Mouse (Mus musculus): Measurements from ENCODE around the gene Wfdc10. TPM values are rescaled to one million over a fixed set of nuclear protein-coding genes. Genes with fewer than 3 reads are reported as not detected.

Gene Wfdc10
- polyA plus RNA-seq, 2 experiments, result not detected

DNA sequence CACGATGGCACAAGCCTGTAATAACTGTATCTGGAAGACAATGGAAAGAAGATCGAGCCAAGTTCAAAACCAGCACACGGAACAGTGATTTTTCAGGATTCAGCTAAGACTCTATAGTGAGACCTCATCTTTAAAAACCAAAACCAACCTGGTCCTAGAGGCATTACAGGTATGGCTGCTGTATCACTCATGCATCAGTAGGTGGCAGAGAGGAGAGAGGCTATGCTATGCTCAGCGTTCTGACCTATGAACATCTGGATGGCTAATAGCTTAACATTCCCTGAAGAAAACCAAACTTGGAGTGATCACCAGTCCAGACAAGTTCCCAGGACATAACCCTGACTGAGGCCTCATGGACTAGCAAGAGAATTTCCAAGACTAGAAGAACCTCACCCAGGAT lies 34.1 kb upstream of the Wfdc10 start:
- no peak overlapping the region for H3K9ac ChIP-seq (replicated peaks)
- TF ChIP-seq CTCF (IDR thresholded peaks at IDR 0.05; ENCODE audit: low read depth) (no peak), EP300 (IDR thresholded peaks at IDR 0.05; ENCODE audit: low read depth) (no peak)
- H3K9me3 ChIP-seq (ENCODE audit: control insufficient read depth, low read length), result no peaks in the 10 kb centered on the region
- no peak overlapping the region for H3K4me3 ChIP-seq (ENCODE audit: insufficient read depth in 1 of 2, low read depth in 2 of 2, low read length in 2 of 2)
- 62% methylated on average over 4 of the region's 4 CpGs for WGBS (ENCODE audit: insufficient replicate concordance)
- no peak overlapping the region for H3K4me2 ChIP-seq (ENCODE audit: low read depth)
- DNase-seq (ENCODE audit: low read depth in 3 of 3, low spot score in 3 of 3) (no peak), ATAC-seq (ENCODE audit: insufficient read depth) (no peak)
- H3K27ac ChIP-seq, result no peak overlapping the region
- no peaks in the 10 kb centered on the region for H3K4me1 ChIP-seq (replicated peaks; ENCODE audit: control insufficient read depth in 2 of 2, insufficient read depth in 2 of 2, low read length in 1 of 2)
- no peaks in the 10 kb centered on the region for H3K36me3 ChIP-seq (replicated peaks; ENCODE audit: control insufficient read depth, insufficient read depth, low read depth)
- no peaks in the 10 kb centered on the region for H3K27me3 ChIP-seq (ENCODE audit: control insufficient read depth, insufficient read depth, low read length)

DNA sequence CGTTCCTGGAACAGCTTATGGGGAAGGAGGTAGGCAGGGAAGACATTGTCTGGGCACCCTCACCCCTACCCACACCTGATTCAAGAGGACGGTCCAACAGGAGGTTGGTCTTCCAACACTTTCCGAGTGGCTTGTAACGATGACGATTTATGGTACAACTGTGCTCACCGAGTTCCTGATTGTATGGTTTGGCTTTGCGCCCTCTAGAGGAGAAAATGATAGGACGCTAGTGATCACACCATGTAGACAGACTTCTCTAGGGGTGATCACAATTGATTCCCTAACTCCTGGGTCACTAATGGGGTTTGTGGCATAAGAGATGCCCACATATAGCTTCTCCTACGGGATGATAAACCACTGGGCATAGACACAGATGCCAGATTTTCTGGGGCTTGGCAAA lies 20.6 kb upstream of the Wfdc10 start:
- H3K9me3 ChIP-seq (ENCODE audit: control insufficient read depth, low read length), result no peaks in the 10 kb centered on the region
- no peak for ATAC-seq (ENCODE audit: insufficient read depth)
- WGBS (ENCODE audit: insufficient replicate concordance), result 65% methylated on average over 9 of the region's 9 CpGs

DNA sequence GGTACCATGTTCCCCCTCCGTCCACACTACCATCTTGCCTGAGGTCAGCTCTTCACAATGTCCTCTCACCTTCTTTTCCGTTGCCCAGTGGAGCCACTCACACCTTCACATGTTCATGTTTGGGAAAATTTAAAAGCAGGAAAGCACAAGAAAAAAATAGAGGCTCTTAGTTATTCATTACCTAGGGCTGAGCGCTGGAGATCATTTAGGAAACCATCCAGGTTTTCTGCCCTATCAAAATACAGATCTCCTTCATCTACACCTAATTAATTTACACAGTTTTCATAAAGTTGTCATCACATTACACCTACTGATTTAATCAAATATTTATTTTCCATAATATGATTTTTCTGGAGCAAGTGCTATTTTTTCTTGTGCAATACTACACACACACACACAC lies 17.1 kb upstream of the Wfdc10 start, which contains the start of gene Wfdc16:
Gene Wfdc16 (minus strand): TSS at position 101 of the 400 bp plus-strand sequence.
- no peaks in the 10 kb centered on the region for H3K4me1 ChIP-seq (replicated peaks; ENCODE audit: control insufficient read depth in 2 of 2, insufficient read depth in 2 of 2, low read length in 1 of 2)
- no peaks in the 10 kb centered on the region for H3K27me3 ChIP-seq (ENCODE audit: control insufficient read depth, insufficient read depth, low read length)
- TF ChIP-seq CTCF (IDR thresholded peaks at IDR 0.05; ENCODE audit: low read depth) (no peak), EP300 (IDR thresholded peaks at IDR 0.05; ENCODE audit: low read depth) (no peak)
- no peak within 1 kb of the TSS for H3K9ac ChIP-seq (replicated peaks)
- 60% methylated on average over 3 of the region's 3 CpGs for WGBS (ENCODE audit: insufficient replicate concordance)
- DNase-seq (ENCODE audit: low read depth in 3 of 3, low spot score in 3 of 3) (no peak), ATAC-seq (ENCODE audit: insufficient read depth) (no peak)
- H3K36me3 ChIP-seq (replicated peaks; ENCODE audit: control insufficient read depth, insufficient read depth, low read depth), result no peaks in the 10 kb centered on the region
- no peak within 1 kb of the TSS for H3K4me2 ChIP-seq (ENCODE audit: low read depth)
- H3K4me3 ChIP-seq (ENCODE audit: insufficient read depth in 1 of 2, low read depth in 2 of 2, low read length in 2 of 2), result no peak within 1 kb of the TSS
- H3K27ac ChIP-seq, result no peak within 1 kb of the TSS
- H3K9me3 ChIP-seq (ENCODE audit: control insufficient read depth, low read length), result no peaks in the 10 kb centered on the region

More for the DNA sequence above, 20.6 kb upstream of the Wfdc10 start:
- no peak for DNase-seq (ENCODE audit: low read depth in 3 of 3, low spot score in 3 of 3)
- no peak overlapping the region for H3K4me3 ChIP-seq (ENCODE audit: insufficient read depth in 1 of 2, low read depth in 2 of 2, low read length in 2 of 2)
- H3K4me2 ChIP-seq (ENCODE audit: low read depth), result no peak overlapping the region
- no peaks in the 10 kb centered on the region for H3K4me1 ChIP-seq (replicated peaks; ENCODE audit: control insufficient read depth in 2 of 2, insufficient read depth in 2 of 2, low read length in 1 of 2)
- no peak overlapping the region for H3K9ac ChIP-seq (replicated peaks)
- TF ChIP-seq EP300 (IDR thresholded peaks at IDR 0.05; ENCODE audit: low read depth) (no peak), CTCF (IDR thresholded peaks at IDR 0.05; ENCODE audit: low read depth) (peak; percentile 44)
- no peak overlapping the region for H3K27ac ChIP-seq
- no peaks in the 10 kb centered on the region for H3K36me3 ChIP-seq (replicated peaks; ENCODE audit: control insufficient read depth, insufficient read depth, low read depth)
- H3K27me3 ChIP-seq (ENCODE audit: control insufficient read depth, insufficient read depth, low read length), result no peaks in the 10 kb centered on the region

DNA sequence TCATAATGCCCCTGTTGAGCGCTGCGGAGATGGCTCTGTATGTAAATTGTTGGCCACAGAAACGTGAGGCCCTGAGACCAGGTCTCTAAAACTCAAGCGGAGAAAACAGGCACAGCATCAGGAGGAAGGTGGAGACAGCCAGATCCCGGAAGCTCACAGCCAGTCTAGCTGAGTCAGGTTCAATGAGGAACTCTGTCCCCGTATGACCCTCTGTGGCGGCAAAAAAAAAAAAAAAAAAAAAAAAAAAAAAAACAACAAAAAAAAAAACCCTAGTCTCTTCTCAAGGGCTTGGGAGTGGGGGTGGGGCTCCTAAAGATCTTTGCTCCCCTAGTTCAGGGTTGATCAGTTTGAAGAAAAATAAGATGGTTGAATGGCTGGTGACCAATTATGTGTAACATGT lies 14.7 kb upstream of the Wfdc10 start:
- H3K36me3 ChIP-seq (replicated peaks; ENCODE audit: control insufficient read depth, insufficient read depth, low read depth), result no peaks in the 10 kb centered on the region

DNA sequence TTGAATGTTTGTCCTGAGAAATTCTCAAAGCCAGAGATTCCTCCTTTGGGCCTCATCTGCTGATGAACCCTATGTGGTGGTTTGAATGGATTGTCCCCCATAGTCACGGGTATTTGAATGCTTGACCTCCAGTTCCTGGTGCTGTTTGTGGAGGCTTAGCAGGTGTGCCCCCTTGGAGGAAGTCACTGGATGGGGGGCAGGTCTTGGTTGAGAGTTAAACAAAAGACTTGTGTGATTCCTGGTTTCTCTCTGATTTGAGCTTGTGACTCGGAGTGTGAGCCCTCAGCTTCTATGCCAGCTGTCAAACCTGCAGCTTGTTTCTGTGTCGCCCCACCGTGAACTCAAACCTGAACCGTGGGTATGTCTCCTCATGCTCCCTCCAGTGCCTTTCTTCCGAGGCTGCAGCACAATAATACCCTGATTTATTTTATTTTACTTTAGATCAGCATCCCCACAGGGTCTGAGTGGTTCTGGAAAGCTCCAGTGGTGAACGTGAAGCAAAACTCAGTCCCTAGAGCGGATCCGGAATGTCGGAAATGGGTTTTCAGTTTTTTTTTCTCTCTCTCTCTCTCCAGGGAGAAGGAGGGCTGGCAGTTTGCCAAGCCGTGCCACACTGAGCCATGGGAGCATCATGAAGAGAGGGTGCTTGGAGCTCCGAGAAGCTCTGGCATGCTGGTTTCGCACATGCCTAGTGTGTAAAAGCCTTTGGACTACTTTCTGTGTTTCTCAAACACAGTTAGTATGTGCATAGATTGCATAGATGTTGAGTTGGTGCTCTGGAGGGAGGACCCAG lies 13.8 kb upstream of the Wfdc10 start:
- Histone ChIP-seq H3K4me3 (ENCODE audit: insufficient read depth in 1 of 2, low read depth in 2 of 2, low read length in 2 of 2) (no peak overlapping the region), H3K36me3 (replicated peaks; ENCODE audit: control insufficient read depth, insufficient read depth, low read depth) (no peaks in the 10 kb centered on the region), H3K4me2 (ENCODE audit: low read depth) (no peak overlapping the region), H3K27me3 (ENCODE audit: control insufficient read depth, insufficient read depth, low read length) (no peaks in the 10 kb centered on the region), H3K4me1 (replicated peaks; ENCODE audit: control insufficient read depth in 2 of 2, insufficient read depth in 2 of 2, low read length in 1 of 2) (no peaks in the 10 kb centered on the region), H3K27ac (no peak overlapping the region), H3K9me3 (ENCODE audit: control insufficient read depth, low read length) (no peaks in the 10 kb centered on the region), H3K9ac (replicated peaks) (no peak overlapping the region)
- ATAC-seq (ENCODE audit: insufficient read depth) (no peak), DNase-seq (ENCODE audit: low read depth in 3 of 3, low spot score in 3 of 3) (no peak)
- TF ChIP-seq CTCF (IDR thresholded peaks at IDR 0.05; ENCODE audit: low read depth), result no peak
- no peak for TF ChIP-seq EP300 (IDR thresholded peaks at IDR 0.05; ENCODE audit: low read depth)
- 69% methylated on average over 13 of the region's 13 CpGs for WGBS (ENCODE audit: insufficient replicate concordance)

More for the DNA sequence above, 14.7 kb upstream of the Wfdc10 start:
- no peaks in the 10 kb centered on the region for H3K4me1 ChIP-seq (replicated peaks; ENCODE audit: control insufficient read depth in 2 of 2, insufficient read depth in 2 of 2, low read length in 1 of 2)
- H3K4me3 ChIP-seq (ENCODE audit: insufficient read depth in 1 of 2, low read depth in 2 of 2, low read length in 2 of 2), result no peak overlapping the region
- no peak overlapping the region for H3K4me2 ChIP-seq (ENCODE audit: low read depth)
- no peaks in the 10 kb centered on the region for H3K27me3 ChIP-seq (ENCODE audit: control insufficient read depth, insufficient read depth, low read length)
- H3K9ac ChIP-seq (replicated peaks), result no peak overlapping the region
- 29% methylated on average over 7 of the region's 7 CpGs for WGBS (ENCODE audit: insufficient replicate concordance)
- ATAC-seq (ENCODE audit: insufficient read depth) (no peak), DNase-seq (ENCODE audit: low read depth in 3 of 3, low spot score in 3 of 3) (no peak)
- no peak for TF ChIP-seq CTCF (IDR thresholded peaks at IDR 0.05; ENCODE audit: low read depth)
- TF ChIP-seq EP300 (IDR thresholded peaks at IDR 0.05; ENCODE audit: low read depth), result no peak
- H3K27ac ChIP-seq, result no peak overlapping the region
- no peaks in the 10 kb centered on the region for H3K9me3 ChIP-seq (ENCODE audit: control insufficient read depth, low read length)
